ENCODE assay signal across 18 mouse cellular contexts in the genomic region with DNA sequence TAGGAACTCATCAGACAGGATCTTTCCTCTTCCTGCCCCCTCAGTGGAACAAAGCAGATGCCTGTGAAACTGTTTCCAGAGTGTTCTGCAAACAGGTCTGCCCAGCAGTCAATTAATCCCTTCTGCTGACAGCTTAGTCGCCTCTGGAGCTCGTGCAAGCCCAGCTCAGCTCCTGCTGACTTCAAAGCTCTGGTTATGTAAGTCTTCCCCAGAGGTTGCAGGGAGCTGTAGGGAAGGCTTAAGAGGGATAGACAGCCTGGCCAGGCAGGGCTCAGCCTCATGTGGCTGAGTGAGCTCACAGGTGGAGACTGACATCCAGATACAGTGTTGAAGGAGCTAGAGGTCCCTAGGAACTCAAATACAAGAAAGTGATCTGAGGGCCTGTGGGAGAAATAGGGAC. TPM values are rescaled to one million over a fixed set of nuclear protein-coding genes. Genes with fewer than 3 reads are reported as not detected.
DNase-seq lines count a peak whose midpoint lies in the region; ATAC-seq and TF ChIP-seq lines count a peak whose summit lies in the region.
"Had no signal": no experiment of that assay in that cellular context is flagged by ENCODE, and none has a peak within 500 bp of the region (broad histone marks: within the 10 kb centered on the region; RNA-seq: fewer than 3 reads in every experiment).

No protein-coding gene starts in this region.

- TF ChIP-seq EP300 in lung, postnatal 0 days (IDR thresholded peaks at IDR 0.05): no peak

- 2% methylated on average over 2 of the region's 2 CpGs for WGBS in neural tube, embryonic 11.5 days
- 0% methylated on average over 2 of the region's 2 CpGs for WGBS in neural tube, embryonic 15.5 days
- 0% methylated on average over 2 of the region's 2 CpGs for WGBS in midbrain, embryonic 16.5 days
- WGBS in lung, postnatal 0 days: 0% methylated on average over 2 of the region's 2 CpGs

- no peak for ATAC-seq in neural tube, embryonic 11.5 days (ENCODE audit: insufficient read depth, low FRiP score, low TSS enrichment)
- ATAC-seq in neural tube, embryonic 15.5 days (ENCODE audit: low FRiP score): no peak
- no peak for ATAC-seq in midbrain, embryonic 16.5 days
- ATAC-seq in lung, postnatal 0 days: no peak
- ATAC-seq: forebrain, embryonic 16.5 days; intestine, embryonic 16.5 days had no signal

- peak overlapping the region; percentile 26 for H3K9ac ChIP-seq in neural tube, embryonic 11.5 days (ENCODE audit: low read length)
- no peak overlapping the region for H3K9ac ChIP-seq in neural tube, embryonic 15.5 days (replicated peaks)
- H3K9ac ChIP-seq in midbrain, embryonic 16.5 days (ENCODE audit: low read depth, low read length): no peak overlapping the region
- no peak overlapping the region for H3K9ac ChIP-seq in lung, postnatal 0 days (replicated peaks; ENCODE audit: low read depth)
- H3K9ac ChIP-seq: liver, postnatal 0 days had no signal

- H3K4me2 ChIP-seq in neural tube, embryonic 11.5 days (ENCODE audit: low read depth): no peak overlapping the region
- no peak overlapping the region for H3K4me2 ChIP-seq in neural tube, embryonic 15.5 days
- H3K4me2 ChIP-seq in midbrain, embryonic 16.5 days (ENCODE audit: low read length): no peak overlapping the region
- H3K4me2 ChIP-seq in lung, postnatal 0 days (replicated peaks; ENCODE audit: low read depth, low read length): no peak overlapping the region

- H3K36me3 ChIP-seq in neural tube, embryonic 11.5 days (ENCODE audit: control insufficient read depth, insufficient read depth, low read length): no peaks in the 10 kb centered on the region
- peaks cover 6% of the 10 kb centered on the region; the same call in 1 of the 2 replicates for H3K36me3 ChIP-seq in neural tube, embryonic 15.5 days
- 0 out of 2 replicates have a peak, but pooled peaks cover 2% of the 10 kb centered on the region for H3K36me3 ChIP-seq in midbrain, embryonic 16.5 days (ENCODE audit: control insufficient read depth, insufficient read depth, low read length)
- H3K36me3 ChIP-seq in lung, postnatal 0 days (ENCODE audit: insufficient read depth, low read length): no peaks in the 10 kb centered on the region

- H3K4me3 ChIP-seq in neural tube, embryonic 11.5 days (ENCODE audit: low read depth, low read length): no peak overlapping the region
- H3K4me3 ChIP-seq in neural tube, embryonic 15.5 days (replicated peaks): no peak overlapping the region
- H3K4me3 ChIP-seq in midbrain, embryonic 16.5 days (ENCODE audit: low read depth, low read length): no peak overlapping the region
- no peak overlapping the region for H3K4me3 ChIP-seq in lung, postnatal 0 days (ENCODE audit: low read depth, low read length)
- H3K4me3 ChIP-seq: myocyte had no signal

- H3K27ac ChIP-seq in neural tube, embryonic 11.5 days (ENCODE audit: low read depth, low read length): no peak overlapping the region
- H3K27ac ChIP-seq in neural tube, embryonic 15.5 days (replicated peaks): no peak overlapping the region; the same call in 1 of the 2 replicates
- peak overlapping the region; percentile 6; the same call in 1 of the 2 replicates for H3K27ac ChIP-seq in midbrain, embryonic 16.5 days (ENCODE audit: low read length)
- H3K27ac ChIP-seq in lung, postnatal 0 days (ENCODE audit: low read length): no peak overlapping the region
- H3K27ac ChIP-seq: macrophage had no signal

- DNase-seq in adrenal gland, adult 8-10 months: peak; percentile 19
- no peak for DNase-seq in adrenal gland, postnatal 4 days (ENCODE audit: low spot score in 2 of 2)
- DNase-seq in neural tube, embryonic 11.5 days (ENCODE audit: low spot score): no peak
- DNase-seq in hindlimb bud, embryonic 11.5 days (ENCODE audit: extremely low spot score, low read depth, low spot score): peak; percentile 22
- no peak for DNase-seq in lung, postnatal 0 days (ENCODE audit: low spot score)
- no peak for DNase-seq in B cell, adult 2 months
- DNase-seq: adrenal gland, postnatal 14 days; cerebellum, postnatal 14 days; gastrocnemius, postnatal 14 days; kidney, postnatal 14 days; left cerebral cortex, postnatal 4 days; liver, postnatal 0 days had no signal

- no peaks in the 10 kb centered on the region for H3K9me3 ChIP-seq in neural tube, embryonic 11.5 days (ENCODE audit: control insufficient read depth, low read length)
- no peaks in the 10 kb centered on the region for H3K9me3 ChIP-seq in neural tube, embryonic 15.5 days (replicated peaks)
- no peaks in the 10 kb centered on the region for H3K9me3 ChIP-seq in midbrain, embryonic 16.5 days (replicated peaks; ENCODE audit: control insufficient read depth, low read length, poor library complexity, severe bottlenecking)
- no peaks in the 10 kb centered on the region for H3K9me3 ChIP-seq in lung, postnatal 0 days (ENCODE audit: low read length)

- H3K4me1 ChIP-seq in neural tube, embryonic 11.5 days (ENCODE audit: control insufficient read depth, insufficient read depth, low read length): no peaks in the 10 kb centered on the region
- H3K4me1 ChIP-seq in neural tube, embryonic 15.5 days: no peaks in the 10 kb centered on the region
- H3K4me1 ChIP-seq in midbrain, embryonic 16.5 days (ENCODE audit: control insufficient read depth, insufficient read depth, low read length): peaks cover 2% of the 10 kb centered on the region; the same call in 1 of the 2 replicates
- H3K4me1 ChIP-seq in lung, postnatal 0 days (ENCODE audit: insufficient read depth, low read depth, low read length): no peaks in the 10 kb centered on the region

- no peak for TF ChIP-seq CTCF in lung, postnatal 0 days (IDR thresholded peaks at IDR 0.05)

- H3K27me3 ChIP-seq in neural tube, embryonic 11.5 days (ENCODE audit: control insufficient read depth, insufficient read depth, low read length): no peaks in the 10 kb centered on the region
- H3K27me3 ChIP-seq in neural tube, embryonic 15.5 days (replicated peaks): no peaks in the 10 kb centered on the region
- no peaks in the 10 kb centered on the region; the same call in 1 of the 2 replicates for H3K27me3 ChIP-seq in midbrain, embryonic 16.5 days (ENCODE audit: control insufficient read depth, insufficient read depth, low read depth, low read length)
- H3K27me3 ChIP-seq in lung, postnatal 0 days (replicated peaks; ENCODE audit: insufficient read depth, low read length): no peaks in the 10 kb centered on the region

RNA-seq across cellular contexts. Expression of a gene that starts 55.1 kb away (rescaled TPM):
- total RNA-seq in adrenal gland, adult 8-10 months (2022): under 1 TPM; 0.17 to 0.38 (median 0.26) TPM
- 1 to 10 TPM in 1 of 2 experiments, under 1 TPM in 1; 0.08 to 1.7 TPM for total RNA-seq in adrenal gland, postnatal 4 days (2021)
- 9.8 and 11.5 TPM in 2 replicates for polyA plus RNA-seq in neural tube, embryonic 11.5 days (2014; fragmentation: Nextera tagmentation; extraction: Ambion mirVana)
- 118 and 138 TPM in 2 replicates for polyA plus RNA-seq in neural tube, embryonic 15.5 days (2015; fragmentation: Nextera tagmentation; extraction: Ambion mirVana)
- polyA plus RNA-seq in midbrain, embryonic 16.5 days (2015; fragmentation: Nextera tagmentation; extraction: Ambion mirVana): 147 and 182 TPM in 2 replicates
- not detected in 2 replicates for polyA plus RNA-seq in lung, postnatal 0 days (2015; fragmentation: Nextera tagmentation; extraction: Ambion mirVana)
- total RNA-seq: adrenal gland, postnatal 14 days had no signal
- polyA plus RNA-seq: intestine, embryonic 16.5 days; liver, postnatal 0 days; macrophage; myocyte had no signal

Comparison
In these comparisons a context has a peak if more than half of its experiments do, and no peak if none do; other contexts are left out.
1. DNase-seq: peak in adrenal gland, adult 8-10 months (single experiment) and hindlimb bud, embryonic 11.5 days (single experiment); none in adrenal gland, postnatal 4 days (0 of 2), neural tube, embryonic 11.5 days (single experiment), lung, postnatal 0 days (single experiment) and B cell, adult 2 months (0 of 2).